Mouse (Mus musculus) cortical plate, adult 2 months (tissue): ENCODE measurements around the gene Olfr1443.

Source experiments
- CTCF ChIP-seq: fragments of 200-500 bp; IDR thresholded peaks from 2 replicates; pipeline ENCODE4 v1.5.1; 2011; ENCODE audit warnings: mild to moderate bottlenecking, control low read depth, low read length; ENCODE audit not compliant: insufficient read depth; ENCODE audit errors: extremely low read depth
- POLR2A ChIP-seq: fragments of 200-500 bp; IDR thresholded peaks from 2 replicates; pipeline ENCODE4 v1.6.1; 2011; ENCODE audit warnings: mild to moderate bottlenecking, low read length, control low read depth; ENCODE audit not compliant: insufficient read depth; ENCODE audit errors: extremely low read depth

- TF ChIP-seq POLR2A (no peak), CTCF (no peak)
Observed at GRCm38 (mm10) chr19:12677812-12678211, at the start of gene Olfr1443.
